Mouse (Mus musculus) adrenal gland, adult 18-20 months (tissue): ENCODE results near the gene Lgals1. TPM values are rescaled to one million over a fixed set of nuclear protein-coding genes. Genes with fewer than 3 reads are reported as not detected.
"Not testable (repeated sequence)": the region's sequence is repeated elsewhere in the genome, so short reads cannot be mapped to it uniquely, and the experiment has no call there.

Experiments
- DNase-seq, 2 experiments: peaks; one replicate each; pipeline ENCODE4 v3.0.0; 2021 to 2022; ENCODE audit warnings: low spot score in 2 of 2
- long read RNA-seq, 2 experiments: library from polyadenylated mRNA; stranded (forward); transcript quantifications; one replicate each; pipeline ENCODE4 v2.0.0; 2021
- total RNA-seq, 2 experiments: library from RNA; stranded (reverse); gene quantifications; 1 replicate in 1 of 2; 2 replicates in 1 of 2; pipeline ENCODE4 v1.2.3; 2021

The Lgals1 gene
- 100 to 1,000 TPM; 300 to 824 TPM for total RNA-seq
- long read RNA-seq, experiment 1, transcript Lgals1-201 (4 exons, 800 nt): major isoform, 195 of 210 reads
- long read RNA-seq, experiment 1, partial matches to known transcripts: 3 of 210 reads
- long read RNA-seq, experiment 1, other reads (novel, unspliced or antisense): 12 of 210 reads
- long read RNA-seq, experiment 2, transcript Lgals1-201 (4 exons, 800 nt): major isoform, 432 of 460 reads
- long read RNA-seq, experiment 2, partial matches to known transcripts: 25 of 460 reads
- long read RNA-seq, experiment 2, other reads (novel, unspliced or antisense): 3 of 460 reads

- DNase-seq: peak; percentile 77 to 85
These were observed at the start of gene Lgals1 for GRCm38 (mm10) chr15:78926021-78926919. Lgals1 (plus strand) TSS chr15:78926725.

- peak; percentile 81 to 88 for DNase-seq
These were observed 49.3 kb upstream of the Lgals1 start, which contains the start of gene Gga1 for GRCm38 (mm10) chr15:78876991-78877809. Gga1 (plus strand) TSS chr15:78877190.

- DNase-seq: no peak
These were observed 48.6 kb upstream of the Lgals1 start for GRCm38 (mm10) chr15:78877810-78878390.

- not testable (repeated sequence) for DNase-seq
These were observed 47.6 kb upstream of the Lgals1 start for GRCm38 (mm10) chr15:78878792-78879516.

DNA sequence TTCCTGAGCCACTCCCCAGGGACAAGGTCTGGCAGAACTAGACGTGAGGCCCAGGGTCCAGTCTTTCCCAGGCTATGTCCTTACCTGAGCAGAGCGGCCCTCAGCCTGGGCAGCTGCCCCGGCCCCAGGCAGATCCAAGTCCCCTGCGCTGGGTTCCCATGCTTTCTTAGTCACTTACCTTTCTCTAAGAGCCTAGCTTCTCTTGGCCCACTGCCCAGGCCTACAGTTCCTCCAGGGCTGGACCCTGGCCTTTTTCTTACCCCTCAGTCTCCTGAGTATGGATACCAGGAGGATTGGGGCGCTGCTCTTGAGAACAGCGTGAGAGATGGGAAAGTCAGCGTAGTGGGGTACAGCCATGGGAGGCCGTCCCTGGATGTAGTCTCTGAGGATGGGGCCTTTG lies 46.1 kb upstream of the Lgals1 start:
- DNase-seq: no peak

- no peak for DNase-seq
These were observed 44.7 kb upstream of the Lgals1 start for GRCm38 (mm10) chr15:78881828-78882227.

GRCm38 (mm10) chr15:78889401-78889853 lies 37.1 kb upstream of the Lgals1 start:
- DNase-seq: no peak

DNA sequence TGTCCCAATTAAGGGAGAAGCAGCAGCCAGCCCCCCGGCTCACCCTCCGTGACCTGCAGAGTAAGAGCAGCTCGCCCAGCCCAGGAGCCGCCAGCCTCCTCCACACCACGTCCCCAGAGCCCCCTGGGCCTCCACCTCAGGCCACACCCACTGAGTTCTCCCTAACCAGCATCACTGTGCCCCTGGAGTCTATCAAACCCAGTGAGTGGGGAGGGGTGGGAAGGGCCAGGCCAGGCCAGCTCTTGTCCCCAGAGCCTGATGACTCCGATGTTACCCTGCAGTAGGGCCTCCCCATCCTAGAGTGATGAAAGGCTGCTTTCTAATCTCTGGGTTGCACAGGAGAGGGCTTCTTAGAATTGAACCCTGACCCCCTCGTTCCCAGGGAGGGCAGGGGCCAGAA lies 34.1 kb upstream of the Lgals1 start:
- DNase-seq: no peak

GRCm38 (mm10) chr15:78894726-78895125 lies 31.8 kb upstream of the Lgals1 start:
- DNase-seq: no peak

- DNase-seq: no peak
These were observed 30.8 kb upstream of the Lgals1 start for GRCm38 (mm10) chr15:78895741-78896140.

GRCm38 (mm10) chr15:78896149-78896548 lies 30.4 kb upstream of the Lgals1 start:
- no peak for DNase-seq

GRCm38 (mm10) chr15:78897488-78897887 lies 29.0 kb upstream of the Lgals1 start:
- DNase-seq: no peak

- DNase-seq: no peak
These were observed 28.0 kb upstream of the Lgals1 start for GRCm38 (mm10) chr15:78898507-78899001.

DNA sequence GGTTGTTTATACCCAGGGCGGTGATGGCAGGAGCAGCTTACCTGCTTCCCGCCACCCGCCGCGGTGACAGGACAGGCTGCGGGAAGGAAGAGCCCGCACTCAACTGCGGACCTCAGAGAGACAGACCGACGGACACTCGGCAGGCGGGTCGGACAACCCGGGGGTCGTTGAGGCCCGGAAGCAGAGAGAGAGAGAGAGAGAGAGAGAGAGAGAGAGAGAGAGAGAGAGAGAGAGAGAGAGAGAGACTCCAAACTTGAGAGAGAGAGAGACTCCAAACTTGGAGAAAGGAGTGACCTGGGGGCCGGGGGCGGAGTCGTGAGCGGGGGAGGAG lies 27.2 kb upstream of the Lgals1 start, which contains the start of gene Gm49510:
TSS of gene Gm49510 (plus strand) at position 259 of the 331 bp plus-strand sequence.
- no peak for DNase-seq

DNA sequence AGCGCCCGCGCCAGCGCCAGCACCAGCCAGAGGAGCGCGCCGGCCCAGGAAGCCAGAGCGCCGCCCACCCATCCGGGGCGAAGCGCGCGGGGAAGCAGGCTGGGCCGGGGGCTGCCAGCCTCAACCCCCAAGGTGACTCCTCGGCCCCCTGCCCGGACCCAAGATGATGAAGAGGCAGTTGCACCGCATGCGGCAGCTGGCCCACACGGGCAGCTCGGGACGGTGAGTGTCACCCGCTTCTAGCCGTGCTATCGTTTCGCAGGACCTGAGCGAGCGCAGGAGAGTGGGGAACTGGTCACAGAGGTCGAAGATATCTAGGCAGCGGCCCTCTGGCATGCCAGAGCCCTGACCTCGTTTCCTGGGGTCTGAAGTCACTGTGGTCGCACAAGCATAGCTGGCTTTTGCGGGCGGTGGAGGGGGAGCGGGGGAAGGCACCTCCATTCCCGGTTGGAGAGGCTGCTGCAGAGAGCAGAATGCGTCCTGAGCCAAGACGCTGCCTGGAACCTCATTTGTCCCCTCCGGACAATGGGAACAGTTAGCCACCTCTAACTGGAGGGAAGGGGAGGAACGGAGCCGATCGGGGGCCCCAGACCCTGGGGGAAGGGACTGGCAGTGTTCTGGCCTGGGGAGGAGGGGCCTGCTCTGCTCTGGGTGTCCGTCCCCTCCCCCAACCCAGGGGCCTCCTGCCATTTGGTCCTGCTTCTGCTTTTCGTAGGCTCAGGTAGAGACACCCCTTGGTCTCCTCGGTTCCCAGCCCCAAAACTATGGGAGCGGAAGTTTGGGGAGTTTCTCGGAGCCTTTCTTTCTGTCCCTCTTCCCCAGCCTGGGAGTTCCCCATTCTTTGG lies 26.6 kb upstream of the Lgals1 start, which contains the start of gene Sh3bp1:
TSS of gene Sh3bp1 (plus strand) at position 29 of the 845 bp plus-strand sequence.
- peak; percentile 37 to 67 for DNase-seq

GRCm38 (mm10) chr15:78900585-78901421 lies 25.7 kb upstream of the Lgals1 start:
- no peak for DNase-seq

DNA sequence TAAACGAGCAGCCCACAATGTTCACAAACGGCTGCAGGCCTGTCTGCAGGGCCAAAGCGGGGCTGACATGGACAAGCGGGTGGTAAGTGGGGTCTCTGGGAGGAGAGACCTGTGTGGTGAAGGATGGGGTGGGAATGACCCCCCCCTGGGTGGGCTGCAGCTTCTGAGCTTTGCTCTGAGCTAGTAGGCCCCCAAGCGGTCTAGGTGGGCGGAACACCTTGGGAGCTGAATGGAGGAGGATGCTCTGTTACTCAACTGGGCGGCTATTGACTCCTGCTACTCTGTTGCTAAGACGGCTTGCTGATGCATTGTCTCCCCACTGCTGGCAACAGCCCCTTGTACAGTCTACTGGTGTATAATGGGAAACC lies 25.1 kb upstream of the Lgals1 start:
- DNase-seq: no peak

DNA sequence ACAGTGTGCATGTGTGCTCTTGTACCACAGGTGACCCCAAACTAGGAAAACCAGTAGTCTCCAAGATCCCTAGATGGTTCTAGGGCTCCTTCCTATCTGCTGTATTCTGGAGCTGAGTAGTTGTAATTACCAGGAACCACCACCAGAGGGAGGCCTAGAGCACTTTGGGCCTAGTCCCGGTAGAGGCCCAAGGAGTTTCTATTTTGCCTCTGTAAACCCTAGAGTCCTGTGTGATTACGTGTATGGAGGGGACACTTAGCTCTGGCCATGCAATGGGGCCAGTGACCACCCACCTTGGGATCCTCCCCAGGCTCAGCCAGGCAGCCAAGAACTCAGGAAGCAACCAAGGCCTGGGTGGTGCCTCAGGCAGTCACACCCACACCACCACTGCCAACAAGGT lies 23.3 kb upstream of the Lgals1 start:
- peak; percentile 83 to 87 for DNase-seq
